Mouse (Mus musculus) adrenal gland, adult 2 months (tissue): Measurements from ENCODE around the gene Rpl36al. TPM values are rescaled to one million over a fixed set of nuclear protein-coding genes. Genes with fewer than 3 reads are reported as not detected.
A peak's percentile ranks its signal among the peaks of the same experiment; 100 is the strongest.

Experiments used
- DNase-seq: peaks from one replicate; pipeline ENCODE4 v3.0.0; 2021
- long read RNA-seq: library from polyadenylated mRNA; stranded (forward); transcript quantifications from one replicate; pipeline ENCODE4 v2.0.0, GENCODE M21; 2021
- polyA plus RNA-seq: library from polyadenylated mRNA; depleted of rRNA; stranded (reverse); fragments of >200 nt; gene quantifications from 2 replicates; pipeline ENCODE4 v1.2.3, GENCODE M21; 2012; rRNA removed
- total RNA-seq, 2 experiments: library from RNA; stranded (reverse); gene quantifications; 2 replicates each; pipeline ENCODE4 v1.2.3; 2021

Gene Rpl36al
- 100 to 1,000 TPM; 629 to 634 TPM for total RNA-seq
- 14.6 and 16.0 TPM in 2 replicates for polyA plus RNA-seq
- long read RNA-seq, transcript Rpl36al-202 (1 exons, 1,276 nt) = minor isoform, 12 of 314 reads
- long read RNA-seq, transcript Rpl36al-201 (2 exons, 526 nt) = major isoform, 298 of 314 reads
- long read RNA-seq, partial matches to known transcripts = 0 of 314 reads
- long read RNA-seq, other reads (novel, unspliced or antisense) = 2 of 314 reads

DNA sequence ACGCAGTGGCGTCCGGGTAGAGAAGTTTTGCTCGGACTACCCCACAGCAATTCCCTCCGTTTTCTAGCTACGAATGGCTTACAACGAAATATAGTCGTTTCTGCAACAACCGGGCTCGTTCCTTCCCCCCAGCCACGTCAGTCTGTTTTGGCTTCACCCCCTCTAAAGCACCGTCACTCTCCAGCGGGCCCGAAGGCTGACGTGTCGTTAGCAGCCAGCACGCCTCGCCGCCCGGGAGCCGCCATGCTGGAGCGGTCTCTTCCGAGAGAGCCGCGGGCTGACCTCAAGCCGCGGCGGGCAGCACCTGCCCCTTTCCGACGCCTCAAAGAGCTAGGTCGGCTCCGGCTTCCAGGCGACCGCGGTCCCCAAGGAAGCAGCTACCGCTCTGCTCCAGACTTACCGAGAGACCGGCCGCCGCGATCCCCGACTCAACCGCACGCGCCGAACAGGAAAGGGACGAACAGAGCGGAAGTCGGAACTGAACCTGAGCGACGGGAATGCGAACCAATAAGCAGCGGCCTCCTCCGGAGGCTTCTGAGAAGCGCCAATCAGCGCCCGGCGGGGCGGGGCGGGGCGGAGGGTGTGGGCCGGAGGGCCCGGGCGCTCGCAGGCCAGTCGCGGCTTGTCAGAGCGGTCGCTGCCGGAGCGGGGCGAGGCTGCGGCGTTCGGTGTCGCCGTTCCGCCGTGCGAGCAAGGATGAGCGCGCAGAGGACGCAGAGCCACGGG lies at the start of gene Rpl36al, which contains the start of gene Mgat2:
Gene Rpl36al (minus strand): TSS at position 501 of the 726 bp plus-strand sequence.
Gene Mgat2 (plus strand): TSS at position 575 of the 726 bp plus-strand sequence.
- peak; percentile 99 for DNase-seq

DNA sequence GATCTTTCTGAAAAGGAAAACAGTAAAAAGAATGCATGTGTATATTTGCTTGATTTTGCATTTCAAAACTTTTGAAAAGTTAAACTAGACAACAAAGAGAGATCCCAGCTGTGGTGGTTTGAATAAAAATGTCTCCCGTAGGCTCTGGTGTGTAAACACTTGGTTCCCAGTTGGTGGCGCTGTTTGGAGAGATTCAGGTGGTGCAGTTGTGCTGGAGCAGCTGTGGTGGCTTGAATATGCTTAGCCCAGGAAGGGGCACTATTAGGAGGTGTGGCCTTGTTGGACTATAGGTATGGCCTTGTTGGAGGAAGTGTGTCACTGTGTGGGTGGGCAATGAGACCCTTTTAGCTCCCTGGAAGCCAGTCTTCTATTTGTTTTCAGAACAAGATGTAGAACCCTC lies 45.4 kb upstream of the Rpl36al start:
- DNase-seq = no peak

DNA sequence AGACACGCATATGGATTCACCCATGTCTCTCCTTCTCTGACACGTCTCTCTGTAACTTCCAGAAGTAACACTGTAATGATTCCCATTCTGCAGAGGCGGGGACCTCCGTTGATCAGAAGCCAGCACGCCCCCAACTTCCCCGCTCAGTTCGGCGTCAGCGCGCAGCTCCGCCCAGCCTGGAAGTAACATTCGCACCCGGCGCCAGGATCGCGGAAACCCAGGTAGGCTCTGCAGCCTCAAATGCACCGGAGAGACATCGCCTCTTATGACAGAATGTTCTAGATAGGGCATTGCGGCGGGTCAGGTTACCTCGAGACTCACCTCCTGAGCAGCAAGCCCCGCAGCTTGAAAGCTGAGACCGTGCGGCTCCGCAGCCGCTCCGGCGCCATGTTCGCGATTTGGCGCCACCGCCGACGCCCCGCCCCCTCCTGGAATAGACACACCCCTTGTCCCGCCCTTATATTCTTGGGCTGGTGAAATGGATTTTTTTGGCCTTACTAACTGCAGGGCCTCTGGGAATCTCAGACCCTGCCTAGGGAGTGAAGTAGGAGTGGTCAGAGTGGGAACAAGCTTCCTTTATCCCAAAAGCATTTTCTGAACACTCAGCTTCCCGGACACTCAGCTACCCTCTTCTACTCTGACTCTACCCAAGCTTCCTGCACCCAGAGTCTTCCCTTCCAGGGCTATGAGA lies 44.0 kb upstream of the Rpl36al start, which contains the start of gene Pole2:
Gene Pole2 (minus strand): TSS at position 420 of the 691 bp plus-strand sequence.
- peak; percentile 94 for DNase-seq

GRCm38 (mm10) chr12:69220613-69221277 lies 36.9 kb upstream of the Rpl36al start:
- DNase-seq = no peak

- DNase-seq = no peak
Observed at GRCm38 (mm10) chr12:69216587-69216986, 32.7 kb upstream of the Rpl36al start.

DNA sequence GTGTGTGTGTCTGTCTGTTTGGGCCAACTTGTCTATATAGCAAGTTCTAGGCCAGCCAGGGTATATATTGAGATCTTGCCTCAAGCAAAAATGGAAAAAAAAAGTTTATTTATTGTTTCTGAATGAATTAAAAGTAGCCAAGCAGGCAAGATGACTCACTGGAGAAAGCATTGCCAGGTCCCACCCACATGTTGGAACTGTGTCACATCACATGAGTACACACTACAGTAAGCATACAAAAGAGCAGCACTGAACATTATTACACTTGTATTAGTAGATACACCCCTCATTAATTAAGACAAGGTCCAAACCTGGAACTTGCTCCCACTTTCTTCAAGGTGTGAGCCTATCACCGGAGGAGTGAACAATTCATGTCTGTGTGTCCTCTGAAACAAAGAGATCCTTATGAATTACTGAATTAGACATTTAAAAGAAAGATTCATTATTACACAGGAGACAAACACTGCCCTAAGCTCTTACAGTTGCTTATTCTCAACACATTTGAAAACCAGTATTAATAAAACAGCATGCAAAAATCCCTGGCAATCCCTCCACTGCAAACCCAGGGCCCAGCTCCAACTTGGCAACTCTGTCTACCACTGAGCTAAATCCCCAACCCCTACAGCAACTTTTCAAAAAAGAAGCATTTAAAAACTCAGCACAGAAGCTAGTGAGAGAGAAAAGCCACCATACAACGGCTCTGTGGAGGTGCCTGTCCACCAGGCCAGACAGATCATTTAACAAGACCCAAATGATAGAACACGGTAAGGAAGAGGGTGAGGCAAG lies 31.3 kb upstream of the Rpl36al start:
- peak; percentile 81 for DNase-seq

- DNase-seq = no peak
Observed at GRCm38 (mm10) chr12:69214393-69214792, 30.5 kb upstream of the Rpl36al start.

DNA sequence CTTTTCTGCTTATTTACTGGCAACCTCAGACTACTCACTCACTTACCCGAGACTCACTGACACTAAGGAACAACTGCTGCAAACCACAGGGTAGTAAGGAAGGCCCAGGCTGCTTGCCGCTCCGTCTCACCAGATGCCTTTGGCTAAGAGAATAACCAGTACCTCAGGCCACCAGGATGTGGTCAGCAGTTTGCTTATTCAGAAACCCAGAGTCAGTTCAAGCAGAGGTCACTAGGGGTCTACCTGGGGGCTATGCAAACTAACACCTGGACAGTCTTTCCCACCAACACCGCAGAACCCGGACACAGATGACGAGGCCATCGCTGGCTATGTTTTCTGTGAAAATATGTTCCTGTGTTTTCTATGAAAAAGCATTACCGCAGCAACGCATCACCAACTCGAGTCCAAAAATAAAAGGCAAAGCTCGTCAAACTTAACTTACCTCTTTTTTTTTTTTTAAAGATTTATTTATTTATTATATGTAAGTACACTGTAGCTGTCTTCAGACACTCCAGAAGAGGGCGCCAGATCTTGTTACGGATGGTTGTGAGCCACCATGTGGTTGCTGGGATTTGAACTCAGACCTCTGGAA lies 29.4 kb upstream of the Rpl36al start:
- DNase-seq = no peak

DNA sequence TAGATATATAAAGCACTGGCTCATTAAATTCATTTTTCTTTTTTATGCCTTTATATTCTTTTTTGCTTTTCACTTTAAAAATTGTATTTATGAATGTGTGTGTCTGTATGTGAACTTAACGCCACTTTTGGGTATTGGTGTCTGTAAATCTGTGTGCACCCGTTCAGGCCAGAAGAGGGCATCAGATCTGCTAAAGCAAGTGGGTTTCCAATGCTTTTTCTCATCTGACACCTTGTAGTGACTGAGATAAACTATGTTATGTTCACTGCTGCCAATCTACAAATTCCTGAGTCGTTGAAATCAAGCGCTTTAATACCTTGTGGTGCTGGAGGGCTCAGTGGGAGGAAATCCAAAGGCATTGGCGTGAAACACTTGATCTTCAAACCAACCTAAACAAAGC lies 27.2 kb upstream of the Rpl36al start:
- DNase-seq = no peak

DNA sequence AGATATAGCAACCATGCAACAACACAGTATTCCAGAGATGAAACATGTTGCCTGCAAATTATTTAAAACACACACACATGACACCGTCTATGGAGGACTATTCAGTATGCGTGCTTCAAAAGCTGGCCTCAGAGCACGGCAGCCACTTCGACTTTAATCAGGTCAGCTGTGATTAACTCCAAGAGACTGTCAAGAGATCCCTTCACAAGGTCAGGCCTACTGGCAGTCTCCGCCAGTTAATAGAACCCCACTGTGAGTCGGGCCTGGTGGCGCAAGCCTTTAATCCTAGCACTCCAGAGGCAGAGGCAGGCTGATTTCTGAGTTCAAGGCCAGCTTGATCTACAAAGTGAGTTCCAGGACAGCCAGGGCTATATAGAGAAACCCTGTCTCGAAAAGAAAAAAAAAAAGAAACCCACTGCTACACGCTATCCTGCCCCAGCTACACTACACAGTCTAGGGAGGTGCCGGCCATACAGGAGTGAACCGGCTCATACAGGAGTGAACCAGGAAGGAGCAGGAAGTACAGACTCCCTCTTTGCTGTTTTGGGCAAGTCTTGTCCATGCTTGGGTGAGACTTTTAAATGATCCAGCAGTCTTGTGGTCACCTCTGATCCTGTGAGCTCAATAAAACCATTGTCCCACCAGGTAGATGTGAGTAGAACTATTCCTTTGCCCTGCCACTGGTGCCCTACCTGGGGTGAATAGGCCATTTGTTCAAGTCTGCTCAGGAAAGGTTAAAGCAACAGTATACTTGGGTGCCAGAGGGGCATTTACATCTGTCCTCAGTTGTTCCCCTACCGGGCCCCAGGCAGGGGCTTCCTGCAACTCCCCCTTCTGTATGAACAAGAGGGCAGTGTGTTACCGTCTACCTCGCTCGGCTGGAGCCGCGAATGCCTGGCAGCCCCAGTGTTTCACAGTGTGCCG lies 26.4 kb upstream of the Rpl36al start:
- no peak for DNase-seq

DNA sequence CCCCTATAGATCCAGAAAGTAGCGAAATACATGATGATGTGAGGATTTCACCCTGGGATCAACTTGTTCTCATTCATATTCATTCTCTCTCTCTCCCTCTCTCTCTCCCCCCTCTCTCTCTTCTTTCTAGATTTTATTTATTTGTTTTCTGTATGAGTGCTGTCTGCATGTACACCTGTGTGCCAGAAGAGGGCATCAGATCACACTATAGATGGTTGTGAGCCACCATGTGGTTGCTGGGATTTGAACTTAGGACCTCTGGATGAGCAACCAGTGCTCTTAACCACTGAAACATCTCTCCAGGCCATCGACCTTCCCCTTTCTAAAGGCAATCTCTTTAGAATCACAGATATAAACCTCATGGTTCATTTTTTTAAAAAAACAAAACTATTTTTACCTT lies 24.6 kb upstream of the Rpl36al start:
- DNase-seq = no peak

- no peak for DNase-seq
Observed at GRCm38 (mm10) chr12:69207926-69208325, 24.0 kb upstream of the Rpl36al start.

DNA sequence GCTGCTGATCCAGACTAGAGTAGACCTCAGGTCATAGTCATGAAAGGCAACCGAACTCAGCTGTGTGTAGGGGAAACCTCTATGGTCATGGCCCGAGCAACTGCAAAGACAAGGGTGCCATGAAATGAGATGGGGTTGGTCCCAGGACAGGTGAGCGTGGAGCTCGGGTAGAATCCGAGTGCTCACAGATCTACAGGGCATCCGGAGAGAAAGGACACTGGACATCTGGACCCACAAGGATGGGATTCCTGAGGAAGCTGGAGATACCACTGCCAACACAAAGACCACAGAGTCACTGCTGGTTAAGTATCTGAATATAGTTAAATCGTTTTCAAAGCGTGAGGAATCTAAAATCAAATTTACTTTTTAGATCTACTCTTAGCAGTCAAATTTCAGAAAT lies 23.5 kb upstream of the Rpl36al start:
- DNase-seq = no peak

DNA sequence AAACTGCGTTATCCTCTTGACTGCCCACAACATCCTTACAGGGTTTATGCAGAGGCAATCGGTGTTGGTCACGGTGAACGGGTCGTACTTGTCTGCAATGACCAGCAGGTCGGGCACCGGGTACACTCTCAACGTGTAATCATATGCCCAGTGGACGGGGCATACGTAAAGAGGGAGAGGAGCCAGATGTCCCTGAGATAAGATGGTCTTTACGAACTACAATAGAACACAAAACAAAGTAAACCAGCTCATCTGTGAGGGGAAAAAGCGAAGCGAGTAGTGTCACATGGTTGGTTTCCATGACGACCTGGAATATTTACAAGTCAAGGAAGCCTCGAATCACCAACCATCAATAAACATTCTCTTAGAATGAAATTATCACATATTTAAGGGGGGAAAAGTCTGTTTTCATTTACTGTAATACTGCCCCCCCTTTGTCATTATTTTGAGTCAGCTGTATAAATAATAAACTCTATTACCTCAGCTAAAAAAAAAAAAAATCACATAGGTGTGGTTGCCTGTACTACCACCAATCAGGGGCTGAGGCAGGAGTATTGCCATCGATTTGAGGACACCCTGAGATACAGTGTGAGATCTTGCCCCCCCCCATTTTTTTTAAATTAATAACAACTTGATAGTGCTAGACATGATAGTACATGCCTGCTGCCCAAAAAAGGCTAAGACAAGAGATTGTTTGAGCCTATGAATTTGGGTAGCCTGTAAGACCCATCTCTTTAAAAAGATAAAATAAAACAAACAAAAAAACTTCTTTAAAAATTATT lies 20.4 kb upstream of the Rpl36al start, which contains the start of gene Gm49384:
Gene Gm49384 (minus strand): TSS at position 216 of the 782 bp plus-strand sequence.
- DNase-seq = no peak

- no peak for DNase-seq
Observed at GRCm38 (mm10) chr12:69198985-69199384, 15.1 kb upstream of the Rpl36al start.

- peak; percentile 89 for DNase-seq
Observed at GRCm38 (mm10) chr12:69198164-69198535, 14.3 kb upstream of the Rpl36al start, which contains the start of gene Dnaaf2. Gene Dnaaf2, minus strand, starts transcription at chr12:69198429.

- peak; percentile 76 for DNase-seq
Observed at GRCm38 (mm10) chr12:69197378-69198163, 13.7 kb upstream of the Rpl36al start.
